Mouse (Mus musculus) midbrain, embryonic 13.5 days (tissue): ENCODE data around the gene AI837181. TPM values are rescaled to one million over a fixed set of nuclear protein-coding genes. Genes with fewer than 3 reads are reported as not detected.

ENCODE experiments used
- ATAC-seq: fragments of 200-750 bp; cut with Nextera tagmentation; 2 replicates; pipeline ENCODE4 v1.8.0; 2017; ENCODE audit warnings: mild to moderate bottlenecking, moderate TSS enrichment, moderate library complexity
- H3K27ac ChIP-seq: fragments of 300-500 bp; sonication (generic); 2 replicates; pipeline ENCODE4 v1.5.1; 2015; ENCODE audit warnings: inconsistent platforms, mild to moderate bottlenecking, moderate library complexity
- H3K27me3 ChIP-seq: fragments of 300-500 bp; sonication (generic); 2 replicates; pipeline ENCODE4 v1.6.1; 2015; ENCODE audit warnings: mild to moderate bottlenecking, inconsistent platforms
- H3K36me3 ChIP-seq: fragments of 300-500 bp; sonication (generic); 2 replicates; pipeline ENCODE4 v1.6.1; 2015; ENCODE audit warnings: mild to moderate bottlenecking, inconsistent platforms
- H3K4me1 ChIP-seq: fragments of 300-500 bp; sonication (generic); replicated peaks from 2 replicates; pipeline ENCODE4 v1.6.1; 2015; ENCODE audit warnings: inconsistent platforms
- H3K4me2 ChIP-seq: fragments of 300-500 bp; sonication (generic); replicated peaks from 2 replicates; pipeline ENCODE4 v1.6.1; 2015; ENCODE audit warnings: moderate library complexity, mild to moderate bottlenecking, inconsistent platforms
- H3K4me3 ChIP-seq: fragments of 300-500 bp; sonication (generic); replicated peaks from 2 replicates; pipeline ENCODE4 v1.5.1; 2015; ENCODE audit warnings: mild to moderate bottlenecking, inconsistent platforms
- H3K9ac ChIP-seq: fragments of 300-500 bp; sonication (generic); replicated peaks from 2 replicates; pipeline ENCODE4 v1.6.1; 2015; ENCODE audit warnings: mild to moderate bottlenecking, inconsistent platforms
- H3K9me3 ChIP-seq: fragments of 300-500 bp; sonication (generic); 2 replicates; pipeline ENCODE4 v1.6.1; 2016; ENCODE audit warnings: mild to moderate bottlenecking, inconsistent platforms
- WGBS: fragments of 180-500 bp; shearing (Covaris S2); methylation state at CpG from one replicate; pipeline ENCODE4 v1.1.7; 2015; 5-methylcytosine and 5-hydroxymethylcytosine counted together
- polyA plus RNA-seq: library from polyadenylated mRNA; unstranded; fragments of >200 nt; fragmentation: Nextera tagmentation; extraction: Ambion mirVana; gene quantifications from 2 replicates; pipeline ENCODE4 v1.2.1, GENCODE M21; 2015

The AI837181 gene
- polyA plus RNA-seq, 1 experiment from 2014 or later: 60.3 TPM

DNA sequence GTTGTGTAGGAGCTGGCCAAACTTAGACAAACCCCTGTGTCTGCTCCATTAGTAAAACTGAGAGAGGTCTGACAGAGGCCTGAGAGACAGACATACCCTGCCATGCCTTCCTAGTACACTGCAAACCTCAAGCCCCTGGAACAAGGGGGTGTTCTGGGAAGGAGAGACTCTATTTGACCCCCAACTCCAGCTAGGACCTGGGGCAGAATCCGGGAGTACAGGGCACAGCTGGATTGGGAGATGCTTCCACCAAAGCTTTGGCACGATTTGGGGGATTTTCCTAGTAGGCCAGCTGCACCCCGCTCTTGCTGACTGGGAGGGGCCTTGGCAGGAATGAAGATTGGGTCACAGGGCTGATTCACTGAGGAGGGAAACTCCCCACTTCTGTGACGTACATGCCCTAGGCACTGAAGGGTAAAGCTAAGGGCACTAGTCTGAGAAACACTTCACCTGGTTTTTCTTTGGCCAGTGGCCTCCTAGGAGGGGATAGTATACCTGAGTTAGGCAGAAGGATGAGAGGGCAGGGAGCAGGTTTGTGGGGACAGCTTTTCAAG is 7.0 kb downstream of the AI837181 start:
- 79% methylated on average over 4 of the region's 4 CpGs for WGBS
- no peak for ATAC-seq
- H3K27me3 ChIP-seq: no peaks in the 10 kb centered on the region
- H3K9me3 ChIP-seq: no peaks in the 10 kb centered on the region
- H3K27ac ChIP-seq: no peak overlapping the region
- peaks cover 4% of the 10 kb centered on the region for H3K36me3 ChIP-seq
- H3K4me3 ChIP-seq: no peak overlapping the region
- no peak overlapping the region for H3K4me2 ChIP-seq
- H3K9ac ChIP-seq: 0 out of 2 replicates have a peak overlapping the region, but pooled peaks have one; percentile 32
- H3K4me1 ChIP-seq: peaks cover 23% of the 10 kb centered on the region

DNA sequence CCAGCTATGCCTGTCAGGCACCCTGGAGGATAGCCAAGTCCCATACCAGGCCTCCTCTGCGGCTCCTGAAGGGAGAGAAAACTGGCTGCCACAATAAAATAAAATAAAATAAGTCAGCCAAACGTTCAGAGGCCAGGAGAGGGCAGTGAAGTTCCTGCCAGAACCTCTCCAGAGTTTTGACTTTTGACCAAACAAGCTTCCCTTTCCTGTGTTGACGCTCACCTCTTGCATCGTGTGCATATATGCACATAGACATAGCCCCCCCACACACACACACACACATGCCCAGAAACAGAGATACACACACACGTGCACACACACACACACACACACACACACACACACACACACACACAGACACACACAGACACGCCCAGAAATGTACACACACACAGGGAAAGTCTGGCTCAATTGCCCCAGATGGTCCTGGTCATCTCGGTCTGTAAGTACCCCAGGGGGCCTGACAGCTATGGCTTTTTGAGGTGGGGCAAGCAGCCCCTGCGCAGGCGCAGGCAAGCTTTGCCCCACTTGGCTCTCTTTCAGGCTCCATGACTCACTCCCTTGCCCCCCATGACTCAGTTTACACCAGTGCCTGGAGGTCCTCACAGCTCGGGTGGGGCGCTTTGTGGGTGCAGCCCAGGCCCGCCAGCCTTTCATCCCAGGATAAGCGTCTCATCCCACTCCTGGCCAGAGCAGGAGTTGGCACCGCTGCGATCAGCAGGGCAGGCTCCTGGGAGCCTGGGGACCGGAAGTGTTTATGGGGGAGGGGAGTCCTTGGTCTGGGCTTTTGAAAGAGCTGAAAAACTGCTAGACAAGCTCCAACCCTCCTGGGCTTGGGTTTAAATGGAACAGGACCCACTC is 8.3 kb downstream of the AI837181 start:
- H3K9ac ChIP-seq: peak overlapping the region; percentile 50
- H3K9me3 ChIP-seq: no peaks in the 10 kb centered on the region
- H3K36me3 ChIP-seq: no peaks in the 10 kb centered on the region
- peak overlapping the region; percentile 24 for H3K4me3 ChIP-seq
- H3K27me3 ChIP-seq: no peaks in the 10 kb centered on the region
- WGBS: 11% methylated on average over 16 of the region's 16 CpGs
- ATAC-seq: peak; percentile 43
- peaks cover 14% of the 10 kb centered on the region for H3K4me1 ChIP-seq
- H3K4me2 ChIP-seq: peak overlapping the region; percentile 49
- H3K27ac ChIP-seq: no peak overlapping the region

GRCm38 (mm10) chr19:5433951-5434350 is 9.0 kb downstream of the AI837181 start:
- no peaks in the 10 kb centered on the region for H3K27me3 ChIP-seq
- no peak for ATAC-seq
- H3K4me3 ChIP-seq: no peak overlapping the region
- no peaks in the 10 kb centered on the region for H3K9me3 ChIP-seq
- H3K4me1 ChIP-seq: peaks cover 12% of the 10 kb centered on the region
- no peak overlapping the region for H3K27ac ChIP-seq
- no peaks in the 10 kb centered on the region for H3K36me3 ChIP-seq
- no peak overlapping the region for H3K4me2 ChIP-seq
- no peak overlapping the region for H3K9ac ChIP-seq
- 72% methylated on average over 7 of the region's 7 CpGs for WGBS

GRCm38 (mm10) chr19:5444371-5444908 is 19.5 kb downstream of the AI837181 start:
- no peak overlapping the region for H3K27ac ChIP-seq
- no peak overlapping the region for H3K4me3 ChIP-seq
- peaks cover 18% of the 10 kb centered on the region for H3K4me1 ChIP-seq
- no peak overlapping the region for H3K9ac ChIP-seq
- H3K9me3 ChIP-seq: peaks cover 3% of the 10 kb centered on the region; the same call in 1 of the 2 replicates
- peaks cover 53% of the 10 kb centered on the region for H3K27me3 ChIP-seq
- no peaks in the 10 kb centered on the region for H3K36me3 ChIP-seq
- ATAC-seq: no peak
- no peak overlapping the region for H3K4me2 ChIP-seq
- 69% methylated on average over 9 of the region's 9 CpGs for WGBS

DNA sequence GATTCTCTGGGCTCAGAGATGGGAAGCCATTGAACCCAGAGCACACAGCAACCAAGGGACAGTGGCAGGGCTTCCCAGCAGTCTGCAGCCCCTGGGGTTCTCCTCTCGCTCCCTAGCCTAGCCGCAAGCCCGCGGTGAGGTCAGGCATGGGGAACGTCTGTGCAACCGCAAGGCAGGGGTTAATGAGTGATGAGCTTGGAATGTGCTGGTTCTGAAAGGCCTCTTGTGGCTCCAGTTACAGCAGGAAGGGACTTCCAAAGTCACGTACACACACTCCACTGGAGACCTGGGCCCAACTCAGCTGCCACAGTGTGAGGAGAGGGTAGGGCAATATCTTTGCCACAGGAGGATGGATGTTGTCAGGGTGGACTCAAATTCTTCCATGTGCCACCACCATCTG is 20.0 kb downstream of the AI837181 start:
- ATAC-seq: no peak
- WGBS: 34% methylated on average over 7 of the region's 7 CpGs
- Histone ChIP-seq H3K9ac (no peak overlapping the region), H3K4me3 (no peak overlapping the region), H3K4me2 (no peak overlapping the region), H3K27ac (no peak overlapping the region), H3K4me1 (peaks cover 18% of the 10 kb centered on the region), H3K27me3 (peaks cover 58% of the 10 kb centered on the region), H3K36me3 (no peaks in the 10 kb centered on the region), H3K9me3 (peaks cover 3% of the 10 kb centered on the region; the same call in 1 of the 2 replicates)

- ATAC-seq: no peak
- H3K9me3 ChIP-seq: no peaks in the 10 kb centered on the region
- no peak overlapping the region for H3K9ac ChIP-seq
- H3K36me3 ChIP-seq: no peaks in the 10 kb centered on the region
- peaks cover 66% of the 10 kb centered on the region for H3K27me3 ChIP-seq
- H3K4me3 ChIP-seq: no peak overlapping the region
- H3K27ac ChIP-seq: no peak overlapping the region
- H3K4me2 ChIP-seq: no peak overlapping the region
- peaks cover 18% of the 10 kb centered on the region for H3K4me1 ChIP-seq
- WGBS: 88% methylated on average over 5 of the region's 5 CpGs
These were observed 20.8 kb downstream of the AI837181 start for GRCm38 (mm10) chr19:5445747-5446146.

DNA sequence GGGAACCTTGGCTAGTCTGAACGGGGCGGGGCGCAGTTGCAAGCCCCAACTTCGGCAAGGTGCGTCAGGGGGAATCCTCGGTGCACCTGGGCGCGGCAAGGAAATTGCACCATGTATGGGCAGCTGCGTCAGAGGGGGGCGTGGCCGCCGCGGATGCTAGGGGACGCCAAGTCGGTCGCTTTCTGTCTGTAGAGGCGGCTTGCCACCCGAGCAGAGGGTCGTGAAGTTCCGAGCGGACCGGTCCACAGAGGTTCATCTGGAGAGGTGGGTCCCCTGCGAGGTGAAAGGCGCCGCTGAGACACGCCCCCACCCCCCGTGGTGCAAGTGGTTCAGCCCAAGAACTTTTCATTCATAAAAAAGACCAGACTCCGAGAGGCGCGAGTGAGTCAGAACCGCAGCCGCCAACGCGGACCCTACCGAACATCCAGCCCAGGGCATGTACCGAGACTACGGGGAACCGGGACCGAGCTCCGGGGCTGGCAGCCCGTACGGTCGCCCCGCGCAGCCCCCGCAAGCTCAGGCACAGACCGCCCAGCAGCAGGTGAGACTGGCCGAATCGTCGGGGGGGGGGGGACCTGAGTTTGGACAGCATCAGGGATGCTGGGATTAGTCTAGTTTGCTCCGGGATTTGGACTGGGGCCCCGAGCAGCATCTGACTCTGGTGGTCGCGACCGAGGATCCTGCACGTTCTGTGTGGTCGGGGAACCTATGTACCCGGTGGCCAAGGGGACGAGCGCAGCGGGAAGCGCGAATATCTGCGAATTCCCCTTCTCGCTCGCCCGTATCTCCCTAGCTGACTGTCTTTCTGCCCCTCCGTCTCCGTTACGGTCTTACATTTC is 22.8 kb downstream of the AI837181 start, which contains the start of gene Fosl1:
Fosl1 (plus strand) TSS at position 33 of the 839 bp plus-strand sequence.
- H3K4me3 ChIP-seq: peak within 1 kb of the TSS; percentile 43
- peaks cover 18% of the 10 kb centered on the region for H3K4me1 ChIP-seq
- ATAC-seq: peak; percentile 72
- H3K36me3 ChIP-seq: no peaks in the 10 kb centered on the region
- WGBS: under 1% methylated on average over 70 of the region's 70 CpGs
- H3K27me3 ChIP-seq: peaks cover 76% of the 10 kb centered on the region
- H3K9ac ChIP-seq: peak within 1 kb of the TSS; percentile 51
- H3K4me2 ChIP-seq: peak within 1 kb of the TSS; percentile 84
- H3K9me3 ChIP-seq: no peaks in the 10 kb centered on the region
- no peak within 1 kb of the TSS for H3K27ac ChIP-seq

- 7% methylated on average over 36 of the region's 36 CpGs for WGBS
- peak; percentile 21; the same call in 1 of the 2 replicates for ATAC-seq
- no peak overlapping the region for H3K27ac ChIP-seq
- H3K9ac ChIP-seq: peak overlapping the region; percentile 51; the same call in 1 of the 2 replicates
- peak overlapping the region; percentile 43 for H3K4me3 ChIP-seq
- no peaks in the 10 kb centered on the region for H3K9me3 ChIP-seq
- peaks cover 76% of the 10 kb centered on the region for H3K27me3 ChIP-seq
- no peaks in the 10 kb centered on the region for H3K36me3 ChIP-seq
- peaks cover 18% of the 10 kb centered on the region for H3K4me1 ChIP-seq
- peak overlapping the region; percentile 84 for H3K4me2 ChIP-seq
These were observed 23.6 kb downstream of the AI837181 start for GRCm38 (mm10) chr19:5448354-5449150.

GRCm38 (mm10) chr19:5449673-5450072 is 24.7 kb downstream of the AI837181 start:
- Histone ChIP-seq H3K4me1 (peaks cover 19% of the 10 kb centered on the region), H3K36me3 (peaks cover 4% of the 10 kb centered on the region), H3K4me3 (no peak overlapping the region), H3K4me2 (no peak overlapping the region), H3K9me3 (no peaks in the 10 kb centered on the region), H3K27me3 (peaks cover 69% of the 10 kb centered on the region), H3K27ac (no peak overlapping the region), H3K9ac (no peak overlapping the region)
- no peak for ATAC-seq
- WGBS: 87% methylated on average over 3 of the region's 3 CpGs

DNA sequence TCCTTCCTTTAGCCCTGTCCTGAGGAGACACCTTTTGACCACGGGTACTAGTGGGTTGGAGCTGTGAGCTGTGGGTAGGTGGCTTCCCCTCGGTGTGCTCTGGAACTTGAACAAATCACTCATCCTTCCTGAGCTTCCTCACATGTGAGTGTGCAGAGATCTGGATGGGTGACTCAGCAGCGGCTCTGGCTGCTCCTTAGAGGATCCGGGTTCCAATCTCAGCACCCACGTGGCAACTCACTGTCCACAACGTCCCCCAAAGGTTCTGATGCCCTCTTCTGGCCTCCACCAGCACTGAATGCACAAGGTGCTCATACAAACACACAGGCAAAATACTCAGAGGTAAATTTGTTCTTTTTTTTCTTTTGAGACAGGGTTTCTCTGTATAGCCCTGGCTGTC is 26.8 kb downstream of the AI837181 start:
- no peak overlapping the region for H3K4me3 ChIP-seq
- no peak overlapping the region for H3K9ac ChIP-seq
- WGBS: 77% methylated on average over 6 of the region's 6 CpGs
- no peak for ATAC-seq
- peaks cover 4% of the 10 kb centered on the region for H3K36me3 ChIP-seq
- no peak overlapping the region for H3K27ac ChIP-seq
- peaks cover 40% of the 10 kb centered on the region for H3K4me1 ChIP-seq
- peaks cover 50% of the 10 kb centered on the region for H3K27me3 ChIP-seq
- no peak overlapping the region for H3K4me2 ChIP-seq
- H3K9me3 ChIP-seq: no peaks in the 10 kb centered on the region

DNA sequence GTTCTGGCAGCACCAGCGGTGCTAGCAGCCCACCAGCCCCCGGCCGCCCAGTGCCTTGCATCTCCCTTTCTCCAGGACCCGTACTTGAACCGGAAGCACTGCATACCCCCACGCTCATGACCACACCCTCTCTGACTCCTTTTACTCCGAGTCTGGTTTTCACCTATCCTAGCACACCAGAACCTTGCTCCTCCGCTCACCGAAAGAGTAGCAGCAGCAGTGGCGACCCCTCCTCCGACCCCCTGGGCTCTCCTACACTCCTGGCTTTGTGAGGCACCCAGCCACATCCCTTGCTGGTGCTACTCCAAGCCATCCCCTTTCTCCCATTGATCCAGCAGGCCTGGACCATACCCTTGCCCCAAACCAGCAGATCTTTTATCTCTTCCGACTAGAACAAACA is 30.1 kb downstream of the AI837181 start:
- Histone ChIP-seq H3K27ac (no peak overlapping the region), H3K9me3 (no peaks in the 10 kb centered on the region), H3K9ac (peak overlapping the region; percentile 93), H3K36me3 (peaks cover 4% of the 10 kb centered on the region), H3K4me1 (peaks cover 33% of the 10 kb centered on the region), H3K4me2 (peak overlapping the region; percentile 99), H3K27me3 (peaks cover 33% of the 10 kb centered on the region), H3K4me3 (peak overlapping the region; percentile 79; the same call in 1 of the 2 replicates)
- 84% methylated on average over 12 of the region's 12 CpGs for WGBS
- ATAC-seq: no peak
